Mouse (Mus musculus) forebrain, embryonic 16.5 days (tissue): ENCODE results near the gene Themis3. TPM values are rescaled to one million over a fixed set of nuclear protein-coding genes. Genes with fewer than 3 reads are reported as not detected.

ENCODE experiments used
- ATAC-seq: fragments of 200-750 bp; cut with Nextera tagmentation; 2 replicates; pipeline ENCODE4 v1.8.0; 2017; ENCODE audit warnings: mild to moderate bottlenecking, moderate library complexity
- H3K27ac ChIP-seq: fragments of 300-500 bp; sonication (generic); 2 replicates; pipeline ENCODE4 v1.5.1; 2014; ENCODE audit warnings: low read length, control low read depth
- H3K27me3 ChIP-seq: fragments of 300-500 bp; sonication (generic); replicated peaks from 2 replicates; pipeline ENCODE4 v1.6.1; 2014; ENCODE audit warnings: low read length; ENCODE audit not compliant: control insufficient read depth, insufficient read depth
- H3K36me3 ChIP-seq: fragments of 300-500 bp; sonication (generic); 2 replicates; pipeline ENCODE4 v1.6.1; 2014; ENCODE audit not compliant: control insufficient read depth, insufficient read depth
- H3K4me1 ChIP-seq: fragments of 300-500 bp; sonication (generic); replicated peaks from 2 replicates; pipeline ENCODE4 v1.6.1; 2014; ENCODE audit warnings: low read length; ENCODE audit not compliant: control insufficient read depth, insufficient read depth
- H3K4me2 ChIP-seq: fragments of 300-500 bp; sonication (generic); 2 replicates; pipeline ENCODE4 v1.6.1; 2014; ENCODE audit warnings: mild to moderate bottlenecking, low read length, control low read depth
- H3K4me3 ChIP-seq: fragments of 300-500 bp; sonication (generic); replicated peaks from 2 replicates; pipeline ENCODE4 v1.5.1; 2014; ENCODE audit warnings: mild to moderate bottlenecking, low read length, control low read depth
- H3K9ac ChIP-seq: fragments of 300-500 bp; sonication (generic); replicated peaks from 2 replicates; pipeline ENCODE4 v1.6.1; 2014; ENCODE audit warnings: low read depth, low read length, control low read depth
- H3K9me3 ChIP-seq: fragments of 300-500 bp; sonication (generic); 2 replicates; pipeline ENCODE4 v1.6.1; 2016; ENCODE audit warnings: low read length; ENCODE audit not compliant: control insufficient read depth
- WGBS: fragments of 180-500 bp; shearing (Covaris S2); extraction: QIAGEN DNeasy Blood & Tissue Kit; methylation state at CpG from one replicate; pipeline ENCODE4 v1.1.7; 2014; 5-methylcytosine and 5-hydroxymethylcytosine counted together
- polyA plus RNA-seq: library from polyadenylated mRNA; unstranded; fragments of >200 nt; fragmentation: Nextera tagmentation; extraction: Ambion mirVana; gene quantifications from 2 replicates; pipeline ENCODE4 v1.2.1, GENCODE M21; 2015

The Themis3 gene
- polyA plus RNA-seq, 1 experiment from 2014 or later: not detected

DNA sequence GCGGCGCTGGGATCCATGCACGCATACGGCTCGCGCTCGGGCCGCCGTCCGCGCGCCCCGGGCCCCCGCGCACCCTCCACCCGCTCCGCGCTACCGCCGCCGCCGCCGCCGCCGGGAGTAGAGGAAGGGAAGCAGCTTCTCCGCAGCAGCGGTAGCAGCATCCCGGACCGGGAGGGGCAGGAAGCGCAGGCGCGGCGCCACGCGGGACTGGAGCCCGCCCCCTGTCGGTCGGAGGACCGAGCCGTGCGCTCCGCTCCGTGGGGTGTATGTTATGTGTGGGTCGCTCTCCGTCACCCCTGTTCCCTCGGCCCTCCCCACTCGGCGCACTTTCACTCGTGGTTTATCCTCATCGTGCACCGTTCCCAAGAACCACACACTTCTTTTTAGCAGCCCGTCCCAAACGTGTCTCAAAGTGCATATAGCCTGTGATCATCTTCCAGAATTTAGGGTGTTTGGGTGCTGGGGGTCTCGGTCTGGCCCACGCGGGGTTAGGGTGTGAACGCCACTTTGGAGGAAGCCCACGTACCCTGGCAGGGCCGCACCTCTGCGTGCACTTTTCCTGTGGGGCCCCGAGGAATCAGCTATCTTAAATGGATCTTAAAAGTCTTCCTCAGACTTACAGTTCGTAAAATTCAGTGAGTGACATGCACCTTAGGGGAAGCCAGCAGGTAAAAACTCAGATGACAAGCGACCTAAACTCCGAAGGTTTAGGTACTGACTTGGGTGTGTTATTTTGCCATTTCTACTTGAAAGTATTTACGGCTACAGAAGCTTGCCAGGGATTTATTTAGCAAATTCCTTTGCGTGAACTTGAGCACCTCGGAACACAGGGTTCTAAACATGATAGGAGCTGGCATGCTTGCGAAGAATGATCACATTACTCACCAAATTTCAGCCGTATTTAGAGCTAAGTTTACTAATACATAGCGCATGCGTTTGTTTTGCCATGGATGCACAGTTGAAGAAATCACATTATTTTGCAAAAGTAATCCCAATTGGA, 74.6 kb downstream of the Themis3 start, which contains the start of gene Rab12:
Gene Rab12 (minus strand): TSS at position 176 of the 1,000 bp plus-strand sequence.
- Histone ChIP-seq H3K4me2 (peak within 1 kb of the TSS; percentile 89), H3K27ac (peak within 1 kb of the TSS; percentile 23; the same call in 1 of the 2 replicates), H3K27me3 (no peaks in the 10 kb centered on the region), H3K36me3 (no peaks in the 10 kb centered on the region), H3K9ac (peak within 1 kb of the TSS; percentile 97), H3K4me1 (peaks cover 22% of the 10 kb centered on the region), H3K9me3 (no peaks in the 10 kb centered on the region), H3K4me3 (peak within 1 kb of the TSS; percentile 98)
- ATAC-seq: peak; percentile 98
- WGBS: 10% methylated on average over 59 of the region's 71 CpGs

DNA sequence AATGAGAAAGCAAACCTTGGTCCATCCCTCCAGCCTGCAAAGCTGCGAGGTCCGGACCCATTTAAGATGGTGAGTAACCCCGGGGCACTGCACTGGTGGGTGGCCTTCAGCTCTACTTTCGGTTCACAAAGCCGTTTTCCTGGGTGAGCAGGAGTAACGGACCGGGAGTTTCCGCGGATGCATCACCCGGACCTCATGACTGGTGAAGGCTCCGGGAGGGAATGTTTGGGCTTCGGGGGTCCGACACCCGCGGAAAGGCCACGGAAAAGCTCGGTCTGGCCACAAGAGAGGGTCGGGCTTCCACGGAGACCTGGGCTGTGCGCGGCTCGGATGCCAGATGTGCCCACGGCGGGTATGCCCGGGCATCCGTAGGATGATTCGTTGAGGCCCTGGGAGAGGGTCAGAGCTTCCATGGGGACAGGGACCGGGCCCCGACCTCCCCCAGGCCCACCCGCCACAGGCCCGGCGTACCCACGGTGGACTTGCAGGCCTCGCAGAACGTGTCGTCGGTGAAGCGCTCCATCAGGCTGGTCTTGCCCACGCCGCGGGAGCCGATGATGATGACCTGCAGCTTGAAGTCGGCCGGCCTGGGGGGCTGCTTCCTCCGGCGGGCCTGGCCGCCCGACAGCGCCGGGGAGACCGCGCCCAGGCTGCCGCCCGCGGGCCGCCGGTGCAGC, 75.4 kb downstream of the Themis3 start:
- H3K27ac ChIP-seq: peak overlapping the region; percentile 23; the same call in 1 of the 2 replicates
- WGBS: under 1% methylated on average over 53 of the region's 57 CpGs
- H3K9me3 ChIP-seq: no peaks in the 10 kb centered on the region
- no peaks in the 10 kb centered on the region for H3K27me3 ChIP-seq
- no peak; the same call in none of the 2 replicates for ATAC-seq
- H3K4me3 ChIP-seq: peak overlapping the region; percentile 98
- H3K36me3 ChIP-seq: no peaks in the 10 kb centered on the region
- peak overlapping the region; percentile 89 for H3K4me2 ChIP-seq
- H3K9ac ChIP-seq: peak overlapping the region; percentile 97
- H3K4me1 ChIP-seq: peaks cover 22% of the 10 kb centered on the region

DNA sequence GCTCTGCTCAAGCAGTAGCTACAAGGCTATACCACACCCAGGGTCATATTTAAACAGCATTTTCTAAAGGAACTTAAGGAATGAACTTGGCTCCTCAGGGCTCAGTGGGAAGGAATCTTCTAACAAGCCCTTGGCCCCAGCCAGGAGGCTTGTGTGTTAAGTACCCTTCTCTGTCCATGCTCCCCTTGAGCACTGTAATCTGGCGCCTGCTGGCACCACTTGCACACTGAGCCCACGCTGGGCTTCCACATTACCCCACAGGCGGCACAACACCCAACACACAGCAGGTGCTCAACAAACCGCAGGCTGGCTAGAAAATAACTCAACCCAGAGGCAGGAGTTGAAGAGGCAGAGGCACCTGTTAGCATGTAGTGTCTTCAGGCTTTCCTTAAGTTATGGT, 77.5 kb downstream of the Themis3 start:
- no peaks in the 10 kb centered on the region; the same call in 1 of the 2 replicates for H3K36me3 ChIP-seq
- no peak overlapping the region for H3K27ac ChIP-seq
- no peak overlapping the region for H3K9ac ChIP-seq
- no peak overlapping the region for H3K4me2 ChIP-seq
- no peaks in the 10 kb centered on the region for H3K9me3 ChIP-seq
- H3K27me3 ChIP-seq: no peaks in the 10 kb centered on the region
- H3K4me1 ChIP-seq: peaks cover 22% of the 10 kb centered on the region
- no peak overlapping the region for H3K4me3 ChIP-seq
- WGBS: 82% methylated on average over 4 of the region's 4 CpGs
- no peak for ATAC-seq

DNA sequence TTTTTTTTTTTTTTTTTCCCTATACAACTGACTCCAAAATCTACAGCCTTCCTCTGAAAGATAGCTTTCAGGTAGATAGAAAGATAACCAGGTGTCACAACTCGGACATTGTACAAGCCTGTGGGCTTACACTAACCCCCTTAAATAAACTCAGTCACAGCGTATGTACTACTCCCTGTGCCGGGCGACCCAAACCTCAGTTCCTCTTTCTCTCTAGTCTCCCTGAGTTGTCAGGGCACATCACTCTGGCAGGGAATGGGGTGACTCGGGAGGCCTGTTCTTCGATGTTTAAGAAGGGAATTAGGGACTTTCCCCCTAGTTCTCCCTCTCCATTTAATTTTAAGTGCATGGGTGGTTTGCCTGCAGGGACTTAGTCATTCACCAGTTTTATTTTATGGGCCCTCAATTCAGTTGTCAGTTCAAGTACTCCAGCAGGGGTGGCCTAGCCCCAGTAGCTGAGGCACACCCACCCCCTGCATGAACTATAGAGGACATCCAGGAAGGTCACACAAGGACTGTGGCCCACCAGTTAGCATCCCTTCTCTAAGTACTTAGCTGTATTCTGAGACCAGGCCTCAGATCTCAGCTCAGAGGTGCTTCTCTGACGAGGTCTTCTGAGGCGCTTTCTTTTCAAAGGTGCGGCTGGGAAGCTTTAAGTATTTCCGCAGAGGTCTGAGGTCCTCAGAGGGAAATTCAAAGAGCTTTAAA, 80.0 kb downstream of the Themis3 start:
- H3K27me3 ChIP-seq: no peaks in the 10 kb centered on the region
- H3K4me3 ChIP-seq: no peak overlapping the region
- ATAC-seq: no peak
- no peak overlapping the region for H3K4me2 ChIP-seq
- H3K9me3 ChIP-seq: no peaks in the 10 kb centered on the region
- no peak overlapping the region for H3K9ac ChIP-seq
- WGBS: 90% methylated on average over 10 of the region's 10 CpGs
- no peak overlapping the region for H3K27ac ChIP-seq
- H3K36me3 ChIP-seq: no peaks in the 10 kb centered on the region; the same call in 1 of the 2 replicates
- H3K4me1 ChIP-seq: peaks cover 20% of the 10 kb centered on the region

DNA sequence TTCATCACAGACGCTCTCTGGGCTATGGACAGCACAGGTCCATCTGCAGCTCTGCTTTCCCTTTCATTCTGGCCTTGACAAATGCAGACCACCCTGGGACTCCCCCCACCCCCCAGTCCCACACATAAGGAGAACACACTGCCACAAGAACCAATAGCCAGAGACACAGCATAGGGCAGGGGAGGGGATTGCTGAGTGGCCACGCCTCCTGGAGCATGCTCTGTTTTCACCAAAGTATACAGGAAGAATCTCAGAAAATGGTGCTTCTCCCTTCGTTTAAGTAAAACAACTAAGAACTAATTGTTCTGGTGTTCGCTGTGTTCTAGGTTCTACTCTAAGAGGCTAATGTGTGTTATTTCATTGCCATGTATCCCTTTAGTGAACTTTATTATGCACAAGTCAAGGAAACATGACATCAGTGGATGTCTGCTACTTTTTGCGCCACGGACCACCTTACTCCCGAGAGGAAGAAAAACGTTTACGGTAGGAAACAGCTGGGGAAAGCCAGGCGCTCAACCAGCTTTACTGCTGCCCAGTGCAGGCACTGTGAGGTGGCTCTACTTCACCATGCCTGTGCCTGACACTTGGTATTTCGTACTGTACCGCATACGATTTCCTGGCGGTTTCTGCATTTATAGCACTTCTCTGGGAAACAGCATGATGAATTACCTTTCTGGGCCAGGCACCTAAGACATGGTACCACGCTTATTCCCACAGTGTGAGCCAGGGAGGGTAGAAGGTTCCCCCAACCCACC, 82.0 kb downstream of the Themis3 start:
- Histone ChIP-seq H3K4me2 (no peak overlapping the region), H3K9ac (no peak overlapping the region), H3K4me1 (peaks cover 9% of the 10 kb centered on the region), H3K4me3 (no peak overlapping the region), H3K36me3 (no peaks in the 10 kb centered on the region; the same call in 1 of the 2 replicates), H3K27me3 (no peaks in the 10 kb centered on the region), H3K9me3 (no peaks in the 10 kb centered on the region), H3K27ac (no peak overlapping the region)
- 87% methylated on average over 15 of the region's 15 CpGs for WGBS
- ATAC-seq: no peak

GRCm38 (mm10) chr17:66510221-66510683, 84.2 kb downstream of the Themis3 start:
- peak; percentile 61 for ATAC-seq
- H3K4me2 ChIP-seq: no peak overlapping the region
- H3K4me1 ChIP-seq: 0 out of 2 replicates have a peak, but pooled peaks cover 4% of the 10 kb centered on the region
- no peaks in the 10 kb centered on the region for H3K9me3 ChIP-seq
- H3K27me3 ChIP-seq: no peaks in the 10 kb centered on the region
- H3K4me3 ChIP-seq: no peak overlapping the region
- H3K36me3 ChIP-seq: peaks cover 3% of the 10 kb centered on the region; the same call in 1 of the 2 replicates
- 56% methylated on average over 10 of the region's 10 CpGs for WGBS
- no peak overlapping the region for H3K27ac ChIP-seq
- no peak overlapping the region for H3K9ac ChIP-seq

GRCm38 (mm10) chr17:66507049-66507954, 87.1 kb downstream of the Themis3 start:
- peaks cover 10% of the 10 kb centered on the region for H3K36me3 ChIP-seq
- no peak overlapping the region for H3K4me2 ChIP-seq
- no peak overlapping the region for H3K27ac ChIP-seq
- no peak overlapping the region for H3K9ac ChIP-seq
- WGBS: 87% methylated on average over 9 of the region's 9 CpGs
- H3K27me3 ChIP-seq: no peaks in the 10 kb centered on the region
- ATAC-seq: no peak
- H3K4me1 ChIP-seq: peaks cover 9% of the 10 kb centered on the region
- no peak overlapping the region for H3K4me3 ChIP-seq
- no peaks in the 10 kb centered on the region for H3K9me3 ChIP-seq

- Histone ChIP-seq H3K27me3 (no peaks in the 10 kb centered on the region), H3K9me3 (no peaks in the 10 kb centered on the region), H3K4me3 (no peak overlapping the region), H3K36me3 (peaks cover 12% of the 10 kb centered on the region), H3K4me1 (peaks cover 6% of the 10 kb centered on the region), H3K9ac (no peak overlapping the region), H3K27ac (no peak overlapping the region), H3K4me2 (no peak overlapping the region)
- ATAC-seq: no peak
- WGBS: 86% methylated on average over 8 of the region's 8 CpGs
Observed at GRCm38 (mm10) chr17:66504964-66505363, 89.5 kb downstream of the Themis3 start.
